Mouse (Mus musculus) stomach, postnatal 0 days (tissue): ENCODE measurements around the gene Lonrf2.

Experiments used
- CTCF ChIP-seq: IDR thresholded peaks from 2 replicates; pipeline ENCODE4 v1.5.1; 2016; ENCODE audit warnings: antibody characterized with exemption, low read depth, mild to moderate bottlenecking, moderate library complexity
- EP300 ChIP-seq: optimal IDR thresholded peaks from 2 replicates; pipeline ENCODE3; 2016; ENCODE audit warnings: antibody characterized with exemption

- TF ChIP-seq CTCF (no peak), EP300 (no peak)
Measured at GRCm38 (mm10) chr1:38763960-38764613, 72.4 kb downstream of the Lonrf2 start.
